Mouse (Mus musculus) olfactory bulb, adult 2 months (tissue): ENCODE results near the gene F3.

Source experiments
- CTCF ChIP-seq: fragments of 200-500 bp; IDR thresholded peaks from 2 replicates; pipeline ENCODE4 v1.5.1; 2012; ENCODE audit warnings: low read depth, mild to moderate bottlenecking, low read length, moderate library complexity; ENCODE audit not compliant: insufficient read depth
- POLR2A ChIP-seq: fragments of 200-500 bp; IDR thresholded peaks from 2 replicates; pipeline ENCODE4 v1.6.1; 2012; ENCODE audit warnings: mild to moderate bottlenecking, low read depth, low read length, moderate library complexity; ENCODE audit not compliant: insufficient read depth

DNA sequence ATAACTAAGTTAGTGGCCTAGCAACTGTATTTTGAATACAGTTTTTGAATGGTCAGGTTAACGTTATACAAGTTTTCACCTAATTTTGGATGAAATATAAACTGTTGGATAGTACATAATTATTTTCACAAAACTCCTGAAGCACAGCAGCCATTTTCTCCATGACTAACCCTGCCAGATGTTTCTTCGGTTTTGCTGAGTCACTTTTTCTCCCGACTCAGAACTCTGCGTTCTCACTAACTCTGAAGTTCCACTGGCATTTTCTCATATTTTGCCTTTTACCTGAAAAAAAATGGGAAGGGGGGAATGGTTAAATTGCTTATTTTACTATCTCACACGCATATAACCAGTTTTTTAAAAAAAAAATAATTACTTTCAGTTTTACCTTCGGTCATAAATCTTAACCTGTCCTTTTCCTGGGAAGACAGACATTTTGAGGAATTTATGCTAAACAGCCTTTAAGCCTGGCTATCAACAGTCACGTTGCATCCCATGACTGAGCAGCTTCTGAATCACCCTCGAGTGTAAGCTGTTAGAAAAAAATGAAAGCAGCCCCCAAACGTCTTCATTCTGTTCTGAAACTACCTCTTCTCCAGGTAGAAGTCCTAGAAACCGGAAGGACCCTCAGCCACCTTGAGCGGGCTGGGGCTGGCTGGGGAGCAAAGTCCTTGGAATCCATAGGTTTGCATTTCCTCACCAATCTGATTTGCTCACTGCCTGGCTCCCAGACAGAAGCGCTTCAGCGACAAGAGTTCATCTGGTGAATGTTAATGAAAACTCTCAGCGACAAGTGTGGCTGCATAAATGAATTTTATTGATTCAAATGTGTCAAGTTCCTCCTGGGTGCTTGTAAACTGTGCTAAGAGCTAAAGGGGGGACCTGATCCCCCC, 2.3 kb upstream of the F3 start:
- TF ChIP-seq CTCF (no peak), POLR2A (no peak)
